Mouse (Mus musculus) lung, embryonic 16.5 days (tissue): ENCODE results near the gene Gpkow. TPM values are rescaled to one million over a fixed set of nuclear protein-coding genes. Genes with fewer than 3 reads are reported as not detected.

Experiments
- ATAC-seq: fragments of 200-750 bp; cut with Nextera tagmentation; 2 replicates; pipeline ENCODE4 v1.8.0; 2017; ENCODE audit warnings: low read depth, mild to moderate bottlenecking, moderate library complexity
- H3K27ac ChIP-seq: fragments of 300-500 bp; sonication (generic); 2 replicates; pipeline ENCODE4 v1.5.1; 2014; ENCODE audit warnings: mild to moderate bottlenecking, control low read depth, low read length
- H3K27me3 ChIP-seq: fragments of 300-500 bp; sonication (generic); 2 replicates; pipeline ENCODE4 v1.6.1; 2014; ENCODE audit warnings: low read depth, low read length, mixed read lengths; ENCODE audit not compliant: control insufficient read depth, insufficient read depth
- H3K36me3 ChIP-seq: fragments of 300-500 bp; sonication (generic); 2 replicates; pipeline ENCODE4 v1.6.1; 2014; ENCODE audit warnings: low read length; ENCODE audit not compliant: control insufficient read depth, insufficient read depth
- H3K4me1 ChIP-seq: fragments of 300-500 bp; sonication (generic); replicated peaks from 2 replicates; pipeline ENCODE4 v1.6.1; 2014; ENCODE audit warnings: low read length, mixed read lengths; ENCODE audit not compliant: control insufficient read depth, insufficient read depth
- H3K4me2 ChIP-seq: fragments of 300-500 bp; sonication (generic); 2 replicates; pipeline ENCODE4 v1.6.1; 2014; ENCODE audit warnings: low read depth, low read length, control low read depth
- H3K4me3 ChIP-seq: fragments of 300-500 bp; sonication (generic); 2 replicates; pipeline ENCODE4 v1.5.1; 2014; ENCODE audit warnings: mild to moderate bottlenecking, low read length, control low read depth
- H3K9ac ChIP-seq: fragments of 300-500 bp; sonication (generic); 2 replicates; pipeline ENCODE4 v1.6.1; 2014; ENCODE audit warnings: low read length, control low read depth
- H3K9me3 ChIP-seq: fragments of 300-500 bp; sonication (generic); 2 replicates; pipeline ENCODE4 v1.6.1; 2016; ENCODE audit warnings: low read length; ENCODE audit not compliant: control insufficient read depth
- WGBS: fragments of 180-500 bp; shearing (Covaris S2); extraction: QIAGEN DNeasy Blood & Tissue Kit; methylation state at CpG from one replicate; pipeline ENCODE4 v1.1.7; 2014; 5-methylcytosine and 5-hydroxymethylcytosine counted together
- polyA plus RNA-seq: library from polyadenylated mRNA; unstranded; fragments of >200 nt; fragmentation: Nextera tagmentation; extraction: Ambion mirVana; gene quantifications from 2 replicates; pipeline ENCODE4 v1.2.1, GENCODE M21; 2015

The Gpkow gene
- polyA plus RNA-seq, 1 experiment from 2014 or later = 51.8 TPM

DNA sequence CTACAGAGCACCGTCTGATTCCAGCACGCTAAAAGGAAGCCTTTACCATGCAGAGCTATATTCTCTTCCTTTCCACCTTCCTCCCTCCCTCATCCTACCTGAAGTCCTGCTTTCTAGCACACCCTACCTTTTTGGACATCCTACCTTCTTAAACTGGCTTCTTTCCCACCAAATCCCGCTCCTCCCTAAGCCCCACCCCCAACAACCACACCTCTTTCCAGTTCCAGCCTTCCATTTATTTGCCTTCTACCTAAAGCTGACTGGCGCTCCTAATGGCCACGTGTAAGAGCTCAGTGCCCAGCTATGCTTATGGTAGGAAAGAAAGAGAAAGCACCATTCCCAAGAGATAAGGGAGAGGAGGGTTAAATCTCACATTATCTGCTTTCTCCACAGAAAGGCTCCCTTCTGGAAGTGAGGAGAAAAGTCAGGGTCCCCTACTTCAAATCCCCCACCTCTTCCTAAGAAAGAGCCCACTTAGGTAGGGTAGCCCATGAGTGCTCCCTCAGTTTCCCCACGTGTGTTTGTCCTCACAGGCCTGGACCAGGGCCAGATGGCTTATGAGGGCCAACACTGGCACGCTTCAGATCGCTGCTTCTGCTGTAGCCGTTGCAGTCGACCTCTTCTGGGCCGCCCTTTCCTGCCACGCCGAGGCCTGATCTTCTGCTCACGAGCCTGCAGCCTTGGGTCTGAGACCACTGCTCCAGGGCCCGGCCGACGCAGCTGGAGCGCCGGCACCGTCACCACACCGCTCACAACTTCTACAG is 31.0 kb upstream of the Gpkow start:
- Histone ChIP-seq H3K4me2 (no peak overlapping the region), H3K4me1 (no peaks in the 10 kb centered on the region; the same call in 1 of the 2 replicates), H3K9ac (no peak overlapping the region), H3K9me3 (no peaks in the 10 kb centered on the region), H3K27me3 (no peaks in the 10 kb centered on the region), H3K27ac (no peak overlapping the region), H3K36me3 (no peaks in the 10 kb centered on the region), H3K4me3 (no peak overlapping the region)
- ATAC-seq = no peak
- 68% methylated on average over 21 of the region's 21 CpGs for WGBS

GRCm38 (mm10) chrX:7670390-7670881 is 26.5 kb upstream of the Gpkow start:
- peak overlapping the region; percentile 56 for H3K4me3 ChIP-seq
- H3K36me3 ChIP-seq = no peaks in the 10 kb centered on the region
- peak overlapping the region; percentile 68 for H3K9ac ChIP-seq
- peak overlapping the region; percentile 89 for H3K27ac ChIP-seq
- H3K4me2 ChIP-seq = peak overlapping the region; percentile 55
- WGBS = 16% methylated on average over 18 of the region's 19 CpGs
- peaks cover 10% of the 10 kb centered on the region for H3K4me1 ChIP-seq
- ATAC-seq = peak; percentile 81
- no peaks in the 10 kb centered on the region for H3K27me3 ChIP-seq
- no peaks in the 10 kb centered on the region for H3K9me3 ChIP-seq

- 17% methylated on average over 25 of the region's 36 CpGs for WGBS
- Histone ChIP-seq H3K9me3 (no peaks in the 10 kb centered on the region), H3K4me2 (peak within 1 kb of the TSS; percentile 55), H3K4me3 (peak within 1 kb of the TSS; percentile 56), H3K4me1 (peaks cover 10% of the 10 kb centered on the region), H3K36me3 (no peaks in the 10 kb centered on the region), H3K27me3 (no peaks in the 10 kb centered on the region), H3K9ac (peak within 1 kb of the TSS; percentile 68), H3K27ac (peak within 1 kb of the TSS; percentile 89)
- ATAC-seq = peak; percentile 62
Measured at GRCm38 (mm10) chrX:7670921-7671623, 25.9 kb upstream of the Gpkow start, which contains the start of gene Plp2. TSS of gene Plp2 (minus strand) at chrX:7671390.

GRCm38 (mm10) chrX:7672739-7673138 is 24.2 kb upstream of the Gpkow start:
- no peak overlapping the region for H3K27ac ChIP-seq
- no peaks in the 10 kb centered on the region for H3K9me3 ChIP-seq
- no peak overlapping the region for H3K4me3 ChIP-seq
- H3K4me1 ChIP-seq = peaks cover 10% of the 10 kb centered on the region
- no peaks in the 10 kb centered on the region for H3K36me3 ChIP-seq
- 32% methylated on average over 6 of the region's 6 CpGs for WGBS
- no peak overlapping the region for H3K9ac ChIP-seq
- ATAC-seq = no peak
- no peak overlapping the region for H3K4me2 ChIP-seq
- H3K27me3 ChIP-seq = no peaks in the 10 kb centered on the region

DNA sequence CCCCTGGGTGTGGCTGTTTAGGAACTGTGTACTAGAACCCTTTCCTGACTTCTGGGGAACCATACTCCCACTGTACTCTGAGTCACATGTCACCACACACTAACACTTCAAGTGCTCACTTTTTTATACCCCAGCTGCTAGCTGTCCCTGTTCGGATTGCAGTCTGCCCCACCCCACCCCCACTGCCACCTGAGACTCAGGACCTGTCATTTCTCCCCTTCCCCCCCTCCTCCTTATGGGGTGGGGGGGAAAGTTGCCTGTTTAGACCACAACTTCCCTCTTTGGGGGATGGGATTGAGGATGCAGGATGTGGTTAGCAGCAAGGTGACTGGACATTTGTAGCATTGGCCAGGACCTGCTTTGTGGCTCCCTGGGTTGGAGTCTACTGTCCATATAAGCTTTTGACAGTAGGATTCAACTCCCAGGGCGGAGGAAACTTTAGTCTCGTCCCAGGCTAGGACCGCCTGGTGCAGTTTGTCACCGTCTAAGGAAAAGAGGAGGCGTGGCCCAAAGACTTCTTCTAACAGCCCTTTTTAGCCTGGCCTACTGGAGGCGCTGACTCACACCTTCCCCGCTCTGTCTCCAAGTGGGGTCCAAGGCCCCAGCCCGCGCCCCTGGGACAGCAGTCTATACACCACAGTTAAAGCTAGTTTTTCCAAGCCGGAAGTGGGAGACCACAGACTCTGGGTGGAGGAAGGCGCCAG is 23.2 kb upstream of the Gpkow start:
- H3K9me3 ChIP-seq = no peaks in the 10 kb centered on the region
- no peaks in the 10 kb centered on the region for H3K36me3 ChIP-seq
- H3K27me3 ChIP-seq = no peaks in the 10 kb centered on the region
- ATAC-seq = 0 out of 2 replicates have a peak, but pooled peaks have one; percentile 8
- peaks cover 10% of the 10 kb centered on the region for H3K4me1 ChIP-seq
- peak overlapping the region; percentile 72 for H3K27ac ChIP-seq
- H3K9ac ChIP-seq = peak overlapping the region; percentile 40
- peak overlapping the region; percentile 58 for H3K4me2 ChIP-seq
- WGBS = 25% methylated on average over 12 of the region's 12 CpGs
- H3K4me3 ChIP-seq = peak overlapping the region; percentile 22

DNA sequence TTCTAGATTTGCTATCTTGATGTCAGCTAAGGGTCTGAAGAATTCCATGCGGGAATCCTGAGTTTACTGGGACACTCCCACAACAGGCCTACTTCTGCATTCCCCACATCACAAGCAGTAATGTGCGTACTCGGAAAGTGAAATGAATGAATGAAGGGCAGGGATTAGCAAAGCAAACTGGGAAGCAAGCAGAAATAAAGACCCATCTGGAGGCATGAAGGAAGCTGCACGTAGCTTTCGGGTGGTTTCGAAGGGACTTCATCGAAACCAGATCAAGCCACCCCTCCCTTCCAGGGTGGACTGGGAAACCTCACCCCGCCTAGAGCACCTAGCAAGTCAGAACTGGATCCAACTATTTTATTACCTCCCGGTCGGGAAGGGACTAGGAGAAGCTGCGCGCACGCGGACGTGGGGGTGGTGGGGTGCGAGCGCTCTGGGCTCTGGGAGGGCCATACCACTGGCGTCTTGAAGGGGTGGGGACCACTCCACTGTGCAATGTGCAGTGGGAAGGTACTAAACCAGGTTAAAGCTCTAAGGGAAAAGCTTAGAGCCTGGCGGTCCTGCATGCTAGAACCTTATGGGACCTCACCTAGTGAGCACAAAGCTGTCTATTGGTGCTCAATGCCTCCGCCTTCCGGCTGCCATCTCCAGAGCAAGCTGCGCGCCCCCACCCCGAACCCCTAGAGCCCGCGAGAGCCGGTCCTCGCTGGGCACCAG is 22.5 kb upstream of the Gpkow start:
- peak overlapping the region; percentile 58 for H3K4me2 ChIP-seq
- H3K9ac ChIP-seq = peak overlapping the region; percentile 40
- H3K36me3 ChIP-seq = no peaks in the 10 kb centered on the region
- H3K9me3 ChIP-seq = no peaks in the 10 kb centered on the region
- no peaks in the 10 kb centered on the region for H3K27me3 ChIP-seq
- peak overlapping the region; percentile 72 for H3K27ac ChIP-seq
- WGBS = 23% methylated on average over 28 of the region's 28 CpGs
- peaks cover 10% of the 10 kb centered on the region for H3K4me1 ChIP-seq
- peak overlapping the region; percentile 22 for H3K4me3 ChIP-seq
- ATAC-seq = peak; percentile 16; the same call in 1 of the 2 replicates

DNA sequence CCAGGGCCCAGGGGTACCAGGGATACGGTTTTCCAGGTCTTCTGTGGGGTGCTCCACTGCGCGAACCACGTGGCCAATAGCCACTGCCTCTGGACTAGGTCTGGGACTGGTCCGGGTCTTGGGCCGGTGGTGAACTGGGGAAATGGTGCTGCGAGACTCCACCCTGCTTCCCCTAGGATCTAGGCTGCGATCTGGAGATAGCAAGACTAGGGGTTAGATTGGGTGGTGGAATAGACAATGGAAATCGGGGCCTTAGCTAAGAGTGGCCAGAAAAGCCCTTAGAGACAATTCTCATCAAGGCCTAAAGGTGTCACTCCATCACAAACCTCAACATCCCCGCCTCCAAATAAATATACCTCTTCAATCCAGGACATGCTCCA is 21.9 kb upstream of the Gpkow start:
- Histone ChIP-seq H3K4me3 (peak overlapping the region; percentile 22), H3K9me3 (no peaks in the 10 kb centered on the region), H3K4me2 (peak overlapping the region; percentile 58), H3K4me1 (peaks cover 10% of the 10 kb centered on the region), H3K9ac (peak overlapping the region; percentile 40), H3K27ac (peak overlapping the region; percentile 72), H3K36me3 (no peaks in the 10 kb centered on the region), H3K27me3 (no peaks in the 10 kb centered on the region)
- WGBS = 39% methylated on average over 10 of the region's 10 CpGs
- ATAC-seq = no peak

DNA sequence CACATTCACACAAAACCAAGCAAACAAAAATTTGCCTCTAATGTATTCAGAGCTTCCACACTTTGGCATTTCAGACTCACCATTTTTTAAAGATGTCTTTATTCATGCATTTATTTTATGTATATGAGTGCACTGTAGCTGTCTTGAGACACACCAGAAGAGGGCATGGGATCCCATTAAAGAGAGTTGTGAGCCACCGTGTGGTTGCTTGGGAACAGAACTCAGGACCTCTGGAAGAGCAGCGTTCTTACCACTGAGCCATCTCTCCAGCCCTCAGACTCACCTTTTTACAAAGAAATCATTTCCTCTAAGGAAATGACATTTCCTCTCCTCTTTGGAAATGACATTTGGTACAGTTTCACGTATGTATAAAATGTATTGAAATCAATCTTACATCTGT is 17.9 kb upstream of the Gpkow start:
- H3K9ac ChIP-seq = no peak overlapping the region
- 37% methylated on average over 3 of the region's 3 CpGs for WGBS
- H3K27ac ChIP-seq = no peak overlapping the region
- H3K4me3 ChIP-seq = no peak overlapping the region
- H3K9me3 ChIP-seq = no peaks in the 10 kb centered on the region
- no peak overlapping the region for H3K4me2 ChIP-seq
- no peak for ATAC-seq
- H3K4me1 ChIP-seq = peaks cover 3% of the 10 kb centered on the region
- no peaks in the 10 kb centered on the region for H3K27me3 ChIP-seq
- H3K36me3 ChIP-seq = no peaks in the 10 kb centered on the region
